Mouse (Mus musculus) embryonic facial prominence, embryonic 11.5 days (tissue): Measurements from ENCODE around the gene Kcnj9. TPM values are rescaled to one million over a fixed set of nuclear protein-coding genes. Genes with fewer than 3 reads are reported as not detected.

Experiments
- ATAC-seq: fragments of 200-750 bp; cut with Nextera tagmentation; replicated peaks from 2 replicates; pipeline ENCODE4 v1.8.0; 2017; ENCODE audit warnings: low read depth; ENCODE audit not compliant: insufficient number of reproducible peaks, low FRiP score, low TSS enrichment
- DNase-seq: peaks from one replicate; pipeline ENCODE4 v3.0.0-alpha.2; 2015; ENCODE audit warnings: low spot score
- H3K27ac ChIP-seq: fragments of 300-500 bp; sonication (generic); replicated peaks from 2 replicates; pipeline ENCODE4 v1.5.1; 2014; ENCODE audit warnings: mild to moderate bottlenecking, low read depth, low read length, control low read depth
- H3K27me3 ChIP-seq: fragments of 300-500 bp; sonication (generic); 2 replicates; pipeline ENCODE4 v1.6.1; 2014; ENCODE audit warnings: mild to moderate bottlenecking, low read length, moderate library complexity, mixed read lengths; ENCODE audit not compliant: control insufficient read depth, insufficient read depth
- H3K36me3 ChIP-seq: fragments of 300-500 bp; sonication (generic); replicated peaks from 2 replicates; pipeline ENCODE4 v1.6.1; 2014; ENCODE audit warnings: low read depth, mild to moderate bottlenecking, low read length, moderate library complexity, mixed read lengths; ENCODE audit not compliant: control insufficient read depth, insufficient read depth
- H3K4me1 ChIP-seq: fragments of 300-500 bp; sonication (generic); 2 replicates; pipeline ENCODE4 v1.6.1; 2014; ENCODE audit warnings: low read length, mixed read lengths; ENCODE audit not compliant: control insufficient read depth, insufficient read depth
- H3K4me2 ChIP-seq: fragments of 300-500 bp; sonication (generic); 2 replicates; pipeline ENCODE4 v1.6.1; 2014; ENCODE audit warnings: low read depth, mild to moderate bottlenecking, control low read depth, low read length, moderate library complexity
- H3K4me3 ChIP-seq: fragments of 300-500 bp; sonication (generic); 2 replicates; pipeline ENCODE4 v1.5.1; 2014; ENCODE audit warnings: low read depth, low read length, control low read depth
- H3K9ac ChIP-seq: fragments of 300-500 bp; sonication (generic); replicated peaks from 2 replicates; pipeline ENCODE4 v1.6.1; 2014; ENCODE audit warnings: mild to moderate bottlenecking, control low read depth, low read length
- H3K9me3 ChIP-seq: fragments of 300-500 bp; sonication (generic); replicated peaks from 2 replicates; pipeline ENCODE4 v1.6.1; 2016; ENCODE audit warnings: mild to moderate bottlenecking, low read length, inconsistent platforms, mixed read lengths; ENCODE audit not compliant: control insufficient read depth
- WGBS: fragments of 180-500 bp; shearing (Covaris S2); extraction: QIAGEN DNeasy Blood & Tissue Kit; methylation state at CpG from one replicate; pipeline ENCODE4 v1.1.7; 2014; 5-methylcytosine and 5-hydroxymethylcytosine counted together
- polyA plus RNA-seq: library from polyadenylated mRNA; unstranded; fragments of >200 nt; fragmentation: Nextera tagmentation; extraction: Ambion mirVana; gene quantifications from 2 replicates; pipeline ENCODE4 v1.2.1, GENCODE M21; 2014

Kcnj9 gene
- polyA plus RNA-seq, 1 experiment from 2014 or later: 0.65 TPM

DNA sequence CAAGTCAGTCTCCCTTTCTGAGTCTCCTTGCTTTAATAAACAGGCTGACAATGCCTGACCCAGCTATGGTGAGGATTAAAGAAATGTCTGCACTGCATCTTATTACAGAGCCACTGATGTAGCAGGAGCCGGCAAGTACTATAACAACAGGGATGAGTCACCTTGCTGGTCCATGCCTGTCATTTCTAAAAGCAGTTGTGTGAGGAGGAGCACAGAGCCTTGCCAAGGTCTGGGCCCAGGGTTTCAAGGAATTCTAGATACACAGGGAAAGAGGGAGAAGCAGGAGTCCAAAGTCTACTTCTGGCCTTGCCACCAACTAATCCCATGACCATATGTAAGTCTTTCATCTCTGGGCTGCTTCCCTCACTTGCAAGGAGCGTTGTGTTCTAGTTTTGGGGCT lies 36.2 kb downstream of the Kcnj9 start:
- ATAC-seq (no peak), DNase-seq (no peak)
- Histone ChIP-seq H3K4me1 (peaks cover 3% of the 10 kb centered on the region; the same call in 1 of the 2 replicates), H3K9me3 (no peaks in the 10 kb centered on the region), H3K27me3 (no peaks in the 10 kb centered on the region), H3K4me3 (no peak overlapping the region), H3K27ac (no peak overlapping the region), H3K9ac (no peak overlapping the region), H3K36me3 (no peaks in the 10 kb centered on the region), H3K4me2 (no peak overlapping the region)
- WGBS: 90% methylated on average over 2 of the region's 2 CpGs

DNA sequence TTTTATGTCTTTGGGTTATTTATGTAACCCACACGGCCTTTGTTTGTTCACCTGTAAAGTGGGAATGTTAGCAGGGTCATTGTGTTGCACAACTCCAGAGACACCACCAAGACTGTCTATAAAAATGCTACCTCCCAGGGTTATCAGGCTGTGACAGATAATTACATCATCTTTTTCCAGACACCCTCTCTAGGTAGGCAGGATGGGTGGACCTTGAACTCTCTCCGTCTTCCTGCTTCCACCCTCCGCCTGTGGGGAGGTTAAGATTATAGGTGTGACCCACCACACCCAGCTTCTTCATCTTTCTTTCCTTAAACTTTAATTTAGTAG lies 39.5 kb downstream of the Kcnj9 start:
- WGBS: 95% methylated on average over 3 of the region's 3 CpGs
- no peak for ATAC-seq
- no peaks in the 10 kb centered on the region for H3K4me1 ChIP-seq

DNA sequence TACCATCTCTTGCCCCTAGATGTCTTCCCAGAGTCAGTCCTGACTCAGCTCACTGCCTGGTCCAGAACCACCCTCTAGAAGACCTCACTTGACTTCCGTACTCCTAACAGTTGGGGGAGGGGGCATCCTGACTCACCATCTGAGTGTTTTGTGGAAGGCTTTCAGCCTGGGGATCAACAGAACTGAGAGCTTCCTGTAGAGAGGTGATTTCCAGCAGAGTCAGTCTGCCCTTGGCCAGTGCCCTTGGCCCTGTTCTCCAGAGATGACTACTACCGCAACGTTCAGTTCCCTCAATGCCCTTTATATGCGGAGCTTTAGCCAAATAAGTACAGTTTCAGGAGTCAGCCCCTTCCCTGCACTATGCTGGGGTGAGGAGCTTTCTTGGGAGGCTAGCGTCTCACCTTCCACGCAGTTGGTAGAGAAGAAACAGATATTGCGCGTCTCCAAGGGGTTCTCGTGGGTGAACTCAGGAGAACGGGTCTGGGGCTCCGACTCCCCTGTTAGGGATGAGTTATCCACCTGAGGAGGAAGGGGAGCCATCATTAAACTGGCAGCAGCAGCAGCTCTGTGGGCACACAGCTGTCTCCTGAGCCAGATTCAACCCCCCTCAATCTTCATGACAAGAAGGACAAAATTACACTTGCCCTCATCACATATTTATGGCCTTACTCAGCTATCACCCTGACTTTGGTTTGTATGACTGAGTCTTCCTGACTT lies 40.1 kb downstream of the Kcnj9 start:
- Histone ChIP-seq H3K27me3 (no peaks in the 10 kb centered on the region), H3K9ac (no peak overlapping the region), H3K4me2 (no peak overlapping the region), H3K36me3 (no peaks in the 10 kb centered on the region), H3K27ac (no peak overlapping the region), H3K4me1 (no peaks in the 10 kb centered on the region), H3K9me3 (no peaks in the 10 kb centered on the region), H3K4me3 (no peak overlapping the region)
- DNase-seq (no peak), ATAC-seq (no peak)
- WGBS: 94% methylated on average over 11 of the region's 11 CpGs

More for the DNA sequence above, 39.5 kb downstream of the Kcnj9 start:
- no peaks in the 10 kb centered on the region for H3K9me3 ChIP-seq
- no peak for DNase-seq
- H3K9ac ChIP-seq: no peak overlapping the region
- no peaks in the 10 kb centered on the region for H3K36me3 ChIP-seq
- no peak overlapping the region for H3K4me3 ChIP-seq
- H3K4me2 ChIP-seq: no peak overlapping the region
- no peaks in the 10 kb centered on the region for H3K27me3 ChIP-seq
- H3K27ac ChIP-seq: no peak overlapping the region

GRCm38 (mm10) chr1:172286740-172287139 lies 42.4 kb downstream of the Kcnj9 start:
- ATAC-seq: no peak
- Histone ChIP-seq H3K4me1 (no peaks in the 10 kb centered on the region), H3K36me3 (no peaks in the 10 kb centered on the region), H3K27ac (no peak overlapping the region), H3K9me3 (no peaks in the 10 kb centered on the region), H3K9ac (no peak overlapping the region), H3K27me3 (no peaks in the 10 kb centered on the region), H3K4me3 (no peak overlapping the region), H3K4me2 (no peak overlapping the region)
- DNase-seq: no peak
- 88% methylated on average over 5 of the region's 5 CpGs for WGBS

DNA sequence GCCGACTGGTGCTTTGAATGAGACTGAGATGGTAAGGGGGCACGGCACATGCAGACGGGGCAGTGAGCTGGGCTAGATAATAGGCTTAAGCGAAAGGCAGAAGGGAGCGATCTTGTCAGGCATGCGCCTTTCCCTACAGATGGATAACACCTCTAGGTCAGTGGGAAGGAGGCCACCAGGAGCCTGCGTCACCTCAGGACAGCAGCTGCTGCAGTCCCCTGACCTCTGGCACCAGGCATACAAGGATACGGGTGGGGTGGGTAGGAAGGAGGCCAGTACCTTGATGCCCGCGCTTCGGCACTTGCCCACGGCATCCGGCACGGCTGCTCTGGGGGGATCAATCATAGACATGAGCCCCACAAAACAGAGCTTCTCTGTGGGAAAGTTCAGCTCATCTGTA lies 44.9 kb downstream of the Kcnj9 start:
- ATAC-seq (no peak), DNase-seq (no peak)
- Histone ChIP-seq H3K27ac (no peak overlapping the region), H3K36me3 (no peaks in the 10 kb centered on the region), H3K4me3 (no peak overlapping the region), H3K4me1 (no peaks in the 10 kb centered on the region), H3K27me3 (no peaks in the 10 kb centered on the region), H3K9ac (no peak overlapping the region), H3K4me2 (no peak overlapping the region), H3K9me3 (no peaks in the 10 kb centered on the region)
- WGBS: 90% methylated on average over 14 of the region's 14 CpGs

GRCm38 (mm10) chr1:172283073-172283472 lies 46.0 kb downstream of the Kcnj9 start:
- ATAC-seq (no peak), DNase-seq (no peak)

GRCm38 (mm10) chr1:172281522-172282254 lies 47.4 kb downstream of the Kcnj9 start:
- H3K9me3 ChIP-seq: no peaks in the 10 kb centered on the region
- H3K27me3 ChIP-seq: no peaks in the 10 kb centered on the region
- H3K9ac ChIP-seq: no peak overlapping the region
- H3K4me3 ChIP-seq: no peak overlapping the region
- ATAC-seq (no peak), DNase-seq (no peak)
- H3K36me3 ChIP-seq: no peaks in the 10 kb centered on the region
- H3K27ac ChIP-seq: no peak overlapping the region
- no peak overlapping the region for H3K4me2 ChIP-seq
- H3K4me1 ChIP-seq: no peaks in the 10 kb centered on the region
- 86% methylated on average over 10 of the region's 10 CpGs for WGBS

More at GRCm38 (mm10) chr1:172283073-172283472, 46.0 kb downstream of the Kcnj9 start:
- Histone ChIP-seq H3K4me2 (no peak overlapping the region), H3K27me3 (no peaks in the 10 kb centered on the region), H3K9me3 (no peaks in the 10 kb centered on the region), H3K4me1 (no peaks in the 10 kb centered on the region), H3K4me3 (no peak overlapping the region), H3K27ac (no peak overlapping the region), H3K36me3 (no peaks in the 10 kb centered on the region), H3K9ac (no peak overlapping the region)
- 91% methylated on average over 6 of the region's 6 CpGs for WGBS

GRCm38 (mm10) chr1:172279768-172280509 lies 49.2 kb downstream of the Kcnj9 start:
- Histone ChIP-seq H3K27me3 (no peaks in the 10 kb centered on the region), H3K4me2 (no peak overlapping the region), H3K9me3 (no peaks in the 10 kb centered on the region), H3K4me3 (no peak overlapping the region), H3K9ac (no peak overlapping the region), H3K36me3 (no peaks in the 10 kb centered on the region), H3K4me1 (no peaks in the 10 kb centered on the region), H3K27ac (no peak overlapping the region)
- WGBS: 81% methylated on average over 16 of the region's 16 CpGs
- ATAC-seq: no peak; the same call in 1 of the 2 replicates
- no peak for DNase-seq
